Mouse (Mus musculus): ENCODE results near the gene Ccdc51.

DNA sequence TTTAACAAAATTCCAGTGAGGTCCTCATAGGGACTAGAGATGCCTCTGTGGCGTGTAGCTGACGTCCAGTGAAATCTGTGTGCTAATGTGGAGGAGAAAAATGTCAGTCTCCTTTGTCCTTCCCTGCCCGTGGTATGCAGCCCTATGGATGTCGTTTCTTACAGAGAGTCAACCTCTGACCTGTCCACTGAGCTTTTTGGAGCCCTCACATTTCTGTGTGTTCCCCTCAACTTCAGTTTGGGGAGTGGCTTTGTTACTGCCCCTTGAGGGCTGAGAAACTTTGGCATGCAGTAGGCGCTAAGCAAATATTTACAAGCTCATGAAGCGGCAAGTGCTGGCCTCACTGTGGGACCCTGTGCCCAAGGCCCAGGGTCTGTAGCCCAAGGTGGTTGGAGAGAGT is 15.0 kb downstream of the Ccdc51 start:
- TF ChIP-seq CTCF (IDR thresholded peaks at IDR 0.05; ENCODE audit: low read depth) (no peak), EP300 (optimal IDR thresholded peaks at IDR 0.05) (no peak)
